Mouse (Mus musculus) E14TG2a.4 (cell line): ENCODE measurements around the gene Cela1.

Experiments
- H3K27me3 ChIP-seq: 2 replicates; pipeline ENCODE4 v1.6.1; 2014; ENCODE audit warnings: low read length, control low read depth; ENCODE audit not compliant: insufficient read depth
- H3K36me3 ChIP-seq: 2 replicates; pipeline ENCODE4 v1.6.1; 2014; ENCODE audit warnings: low read length, control low read depth; ENCODE audit not compliant: insufficient read depth
- H3K4me1 ChIP-seq: replicated peaks from 2 replicates; pipeline ENCODE4 v1.6.1; 2014; ENCODE audit warnings: low read depth, low read length, control low read depth
- H3K4me3 ChIP-seq: replicated peaks from 2 replicates; pipeline ENCODE4 v1.5.1; 2014; ENCODE audit warnings: mild to moderate bottlenecking, low read length
- H3K9me3 ChIP-seq: 2 replicates; pipeline ENCODE4 v1.6.1; 2014; ENCODE audit warnings: low read length, control low read depth
- CTCF ChIP-seq: conservative IDR thresholded peaks from 2 replicates; pipeline ENCODE4 v1.5.1; 2014; ENCODE audit warnings: low read length
- NANOG ChIP-seq: IDR thresholded peaks from 2 replicates; pipeline ENCODE4 v1.6.1; 2014; ENCODE audit warnings: borderline replicate concordance, low read length, mixed read lengths
- POU5F1 ChIP-seq: IDR thresholded peaks from 2 replicates; pipeline ENCODE4 v1.6.1; 2014; ENCODE audit warnings: low read length, borderline replicate concordance

The Cela1 gene

GRCm38 (mm10) chr15:100701108-100701507 is 13.4 kb upstream of the Cela1 start:
- no peak overlapping the region for H3K4me3 ChIP-seq
- TF ChIP-seq POU5F1 (no peak), CTCF (no peak), NANOG (no peak)
- H3K36me3 ChIP-seq: peaks cover 25% of the 10 kb centered on the region
- peaks cover 71% of the 10 kb centered on the region for H3K4me1 ChIP-seq
- no peaks in the 10 kb centered on the region for H3K9me3 ChIP-seq
- H3K27me3 ChIP-seq: peaks cover 18% of the 10 kb centered on the region; the same call in 1 of the 2 replicates

- Histone ChIP-seq H3K4me3 (no peak overlapping the region), H3K36me3 (peaks cover 26% of the 10 kb centered on the region), H3K9me3 (no peaks in the 10 kb centered on the region), H3K4me1 (peaks cover 66% of the 10 kb centered on the region), H3K27me3 (peaks cover 18% of the 10 kb centered on the region; the same call in 1 of the 2 replicates)
- no peak for TF ChIP-seq NANOG
- TF ChIP-seq CTCF: no peak
- TF ChIP-seq POU5F1: no peak
Measured at GRCm38 (mm10) chr15:100700424-100700823, 12.7 kb upstream of the Cela1 start.

GRCm38 (mm10) chr15:100699386-100699785 is 11.7 kb upstream of the Cela1 start:
- Histone ChIP-seq H3K9me3 (no peaks in the 10 kb centered on the region), H3K4me3 (no peak overlapping the region), H3K4me1 (peaks cover 64% of the 10 kb centered on the region), H3K36me3 (peaks cover 29% of the 10 kb centered on the region), H3K27me3 (peaks cover 18% of the 10 kb centered on the region; the same call in 1 of the 2 replicates)
- no peak for TF ChIP-seq POU5F1

- no peak for TF ChIP-seq NANOG
- no peak for TF ChIP-seq POU5F1
- no peak for TF ChIP-seq CTCF
- Histone ChIP-seq H3K4me1 (peaks cover 51% of the 10 kb centered on the region), H3K4me3 (no peak overlapping the region), H3K9me3 (no peaks in the 10 kb centered on the region), H3K36me3 (peaks cover 34% of the 10 kb centered on the region), H3K27me3 (peaks cover 13% of the 10 kb centered on the region)
Measured at GRCm38 (mm10) chr15:100698078-100698477, 10.4 kb upstream of the Cela1 start.

DNA sequence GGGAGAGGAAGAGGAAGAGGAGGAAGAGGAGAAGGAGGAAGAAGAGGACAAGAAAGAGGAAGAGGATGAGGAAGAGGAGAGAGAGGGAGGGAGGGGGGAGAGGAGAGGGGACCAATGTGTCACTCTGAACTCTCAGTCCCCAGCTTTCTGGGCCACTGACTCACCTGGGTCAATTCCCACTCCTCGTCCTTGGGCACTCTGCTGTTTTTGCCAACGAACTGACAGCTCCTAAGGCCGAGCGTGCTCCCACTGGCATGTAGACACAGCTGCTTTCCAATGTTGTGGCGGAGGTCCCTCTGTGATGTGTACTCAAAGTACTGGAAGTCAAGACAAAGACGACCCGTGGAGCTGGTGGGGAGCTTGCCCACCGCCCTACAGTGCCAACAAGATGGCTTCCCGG is 6.7 kb upstream of the Cela1 start:
- Histone ChIP-seq H3K36me3 (peaks cover 26% of the 10 kb centered on the region), H3K27me3 (peaks cover 12% of the 10 kb centered on the region), H3K4me1 (peaks cover 18% of the 10 kb centered on the region), H3K4me3 (no peak overlapping the region), H3K9me3 (peaks cover 4% of the 10 kb centered on the region; the same call in 1 of the 2 replicates)
- TF ChIP-seq NANOG (no peak), CTCF (no peak)

GRCm38 (mm10) chr15:100691990-100692389 is 4.3 kb upstream of the Cela1 start:
- Histone ChIP-seq H3K4me3 (no peak overlapping the region), H3K4me1 (peaks cover 8% of the 10 kb centered on the region), H3K9me3 (peaks cover 4% of the 10 kb centered on the region; the same call in 1 of the 2 replicates), H3K27me3 (peaks cover 22% of the 10 kb centered on the region), H3K36me3 (peaks cover 26% of the 10 kb centered on the region)
- no peak for TF ChIP-seq NANOG
- no peak for TF ChIP-seq CTCF
- TF ChIP-seq POU5F1: no peak

- Histone ChIP-seq H3K36me3 (no peaks in the 10 kb centered on the region), H3K27me3 (peaks cover 38% of the 10 kb centered on the region), H3K9me3 (peaks cover 4% of the 10 kb centered on the region; the same call in 1 of the 2 replicates), H3K4me3 (no peak overlapping the region), H3K4me1 (peaks cover 30% of the 10 kb centered on the region)
- TF ChIP-seq NANOG: no peak
- TF ChIP-seq POU5F1: no peak
- no peak for TF ChIP-seq CTCF
Measured at GRCm38 (mm10) chr15:100686989-100687388, 732 bp downstream of the Cela1 start.

- Histone ChIP-seq H3K4me3 (no peak overlapping the region), H3K4me1 (peaks cover 30% of the 10 kb centered on the region), H3K9me3 (peaks cover 4% of the 10 kb centered on the region; the same call in 1 of the 2 replicates), H3K27me3 (peaks cover 38% of the 10 kb centered on the region), H3K36me3 (no peaks in the 10 kb centered on the region)
- TF ChIP-seq CTCF: no peak
- no peak for TF ChIP-seq POU5F1
- no peak for TF ChIP-seq NANOG
Measured at GRCm38 (mm10) chr15:100686434-100686833, 1.3 kb downstream of the Cela1 start.

DNA sequence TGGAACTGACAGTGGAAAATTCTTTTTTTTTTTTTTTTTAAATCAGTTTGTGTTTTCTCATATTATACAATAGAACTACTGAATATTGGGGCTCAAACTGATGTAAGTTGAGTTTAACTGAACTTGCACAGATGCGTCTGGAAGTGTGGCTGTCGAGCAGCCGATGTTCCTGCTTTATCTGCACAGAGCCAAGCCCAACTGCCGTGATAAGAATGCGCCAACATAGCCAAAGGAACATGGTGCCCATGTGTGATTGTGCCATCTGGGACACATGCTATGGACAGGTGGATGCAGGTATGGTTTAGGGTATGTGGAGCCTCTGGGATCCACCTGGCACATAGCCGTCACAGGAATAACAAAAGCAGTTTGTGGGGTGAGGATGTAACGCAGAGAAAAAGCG is 1.9 kb downstream of the Cela1 start:
- no peak overlapping the region for H3K4me3 ChIP-seq
- TF ChIP-seq CTCF: no peak
- no peaks in the 10 kb centered on the region for H3K36me3 ChIP-seq
- H3K4me1 ChIP-seq: peaks cover 35% of the 10 kb centered on the region
- H3K9me3 ChIP-seq: peaks cover 4% of the 10 kb centered on the region; the same call in 1 of the 2 replicates
- peaks cover 38% of the 10 kb centered on the region for H3K27me3 ChIP-seq

- no peaks in the 10 kb centered on the region for H3K36me3 ChIP-seq
- TF ChIP-seq POU5F1 (no peak), NANOG (no peak), CTCF (no peak)
- H3K9me3 ChIP-seq: peaks cover 2% of the 10 kb centered on the region; the same call in 1 of the 2 replicates
- H3K4me3 ChIP-seq: peak overlapping the region; percentile 65
- peaks cover 41% of the 10 kb centered on the region for H3K4me1 ChIP-seq
- peaks cover 38% of the 10 kb centered on the region for H3K27me3 ChIP-seq
Measured at GRCm38 (mm10) chr15:100685255-100685654, 2.5 kb downstream of the Cela1 start.
